Mouse (Mus musculus): Measurements from ENCODE around the gene Sdccag8. TPM values are rescaled to one million over a fixed set of nuclear protein-coding genes. Genes with fewer than 3 reads are reported as not detected.
"Not testable (repeated sequence)": the region's sequence is repeated elsewhere in the genome, so short reads cannot be mapped to it uniquely, and the experiment has no call there.

Gene Sdccag8
- polyA plus RNA-seq, 1 experiment from 2014 or later, result 30.1 TPM

DNA sequence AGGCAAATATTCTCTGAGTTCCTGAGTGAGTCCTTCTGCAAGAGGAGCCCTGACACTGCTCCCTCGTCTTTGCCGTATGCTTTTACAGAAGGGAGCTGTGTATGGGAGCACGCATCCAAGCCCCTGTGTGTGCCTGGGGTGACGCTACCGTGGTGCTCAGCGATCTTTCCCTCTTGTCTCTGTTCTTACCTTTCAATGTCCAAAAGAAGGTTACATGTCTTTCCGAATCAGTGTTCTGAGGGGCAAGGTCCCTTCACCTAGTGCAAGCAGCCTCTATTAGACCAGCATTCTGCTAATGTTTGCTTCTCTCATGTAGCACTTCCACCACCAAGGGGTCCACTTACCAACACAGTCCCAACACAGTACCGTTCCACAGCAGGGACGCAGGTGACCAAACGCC, 117.1 kb downstream of the Sdccag8 start:
- Histone ChIP-seq H3K27ac (replicated peaks) (no peak overlapping the region), H3K4me1 (peaks cover 17% of the 10 kb centered on the region)
- WGBS, result 86% methylated on average over 10 of the region's 10 CpGs

GRCm38 (mm10) chr1:176932320-176932950, 118.0 kb downstream of the Sdccag8 start:
- no peak for ATAC-seq (ENCODE audit: low FRiP score, low read depth)
- 81% methylated on average over 12 of the region's 12 CpGs for WGBS
- H3K4me1 ChIP-seq, result peaks cover 17% of the 10 kb centered on the region

More for the DNA sequence above, 117.1 kb downstream of the Sdccag8 start:
- Histone ChIP-seq H3K4me2 (replicated peaks) (no peak overlapping the region), H3K4me3 (no peak overlapping the region), H3K36me3 (no peaks in the 10 kb centered on the region), H3K9me3 (no peaks in the 10 kb centered on the region), H3K27me3 (peaks cover 6% of the 10 kb centered on the region), H3K9ac (replicated peaks) (no peak overlapping the region)
- ATAC-seq (ENCODE audit: low FRiP score, low read depth), result no peak

DNA sequence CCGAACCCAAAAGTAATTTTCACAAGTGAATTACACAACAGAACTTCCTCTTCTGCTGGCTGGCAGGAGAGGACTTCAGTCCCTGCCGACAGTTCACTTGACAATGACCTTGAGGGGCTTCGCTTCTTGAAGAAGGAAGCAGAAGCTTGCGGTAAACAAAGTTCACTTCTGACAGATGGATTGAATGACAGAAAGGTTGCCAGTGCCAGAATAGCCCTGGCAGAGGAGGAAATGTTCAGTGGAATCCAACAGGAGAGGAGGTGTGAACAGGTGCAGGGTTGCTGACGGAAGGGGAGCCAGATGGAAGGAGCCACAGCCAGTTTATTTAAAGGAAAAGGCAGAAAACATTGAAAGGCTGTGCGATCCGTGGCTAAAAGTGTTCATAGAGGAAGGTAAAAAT, 118.9 kb downstream of the Sdccag8 start:
- Histone ChIP-seq H3K9me3 (no peaks in the 10 kb centered on the region), H3K4me1 (peaks cover 17% of the 10 kb centered on the region), H3K27ac (replicated peaks) (no peak overlapping the region), H3K4me2 (replicated peaks) (no peak overlapping the region), H3K36me3 (no peaks in the 10 kb centered on the region), H3K27me3 (peaks cover 3% of the 10 kb centered on the region; the same call in 1 of the 2 replicates), H3K9ac (replicated peaks) (no peak overlapping the region), H3K4me3 (no peak overlapping the region)
- 72% methylated on average over 7 of the region's 7 CpGs for WGBS
- no peak for ATAC-seq (ENCODE audit: low FRiP score, low read depth)

More at GRCm38 (mm10) chr1:176932320-176932950, 118.0 kb downstream of the Sdccag8 start:
- Histone ChIP-seq H3K27me3 (peaks cover 4% of the 10 kb centered on the region), H3K9ac (replicated peaks) (no peak overlapping the region), H3K36me3 (no peaks in the 10 kb centered on the region), H3K4me3 (no peak overlapping the region), H3K4me2 (replicated peaks) (no peak overlapping the region), H3K27ac (replicated peaks) (no peak overlapping the region), H3K9me3 (no peaks in the 10 kb centered on the region)

DNA sequence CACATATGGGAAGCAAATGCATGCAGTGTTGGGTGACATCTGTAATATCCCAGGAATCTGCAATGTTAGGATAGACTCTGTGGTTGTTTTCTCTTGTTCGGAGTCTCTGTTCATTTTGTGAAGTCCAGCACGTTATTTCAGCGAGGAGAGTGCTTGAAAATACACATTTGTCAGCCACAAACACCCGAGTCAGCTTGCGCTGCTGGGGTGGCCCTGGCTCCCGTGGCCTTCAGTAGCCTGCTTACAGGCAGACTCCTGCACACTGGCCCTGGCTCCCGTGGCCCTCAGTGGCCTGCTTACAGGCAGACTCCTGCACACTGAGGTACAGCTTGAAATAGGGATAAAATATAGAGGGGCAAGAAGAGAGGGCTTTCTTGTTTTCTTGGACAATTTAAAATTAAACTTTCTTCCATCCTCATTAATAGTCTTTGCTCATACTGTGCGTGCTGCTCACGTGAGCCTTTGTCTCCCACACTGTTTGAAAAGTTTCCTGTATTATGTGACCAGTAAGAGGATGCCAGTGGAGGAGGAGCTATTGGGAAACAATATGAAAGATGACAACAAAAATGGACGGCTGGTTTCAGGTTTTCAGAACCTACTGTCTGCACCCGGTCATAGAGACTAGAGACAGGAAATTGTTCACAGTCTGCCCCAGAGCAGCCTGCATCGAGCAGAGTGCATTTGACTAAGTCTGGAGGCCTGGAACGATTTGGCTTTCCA, 119.7 kb downstream of the Sdccag8 start:
- Histone ChIP-seq H3K9ac (replicated peaks) (no peak overlapping the region), H3K36me3 (no peaks in the 10 kb centered on the region), H3K27ac (replicated peaks) (no peak overlapping the region), H3K4me1 (peaks cover 17% of the 10 kb centered on the region), H3K4me2 (replicated peaks) (no peak overlapping the region), H3K27me3 (peaks cover 3% of the 10 kb centered on the region; the same call in 1 of the 2 replicates), H3K9me3 (no peaks in the 10 kb centered on the region), H3K4me3 (no peak overlapping the region)
- 69% methylated on average over 13 of the region's 13 CpGs for WGBS
- no peak for ATAC-seq (ENCODE audit: low FRiP score, low read depth)

- WGBS, result 80% methylated on average over 8 of the region's 8 CpGs
- ATAC-seq (ENCODE audit: low FRiP score, low read depth), result no peak
Observed at GRCm38 (mm10) chr1:176939901-176940341, 125.5 kb downstream of the Sdccag8 start.

DNA sequence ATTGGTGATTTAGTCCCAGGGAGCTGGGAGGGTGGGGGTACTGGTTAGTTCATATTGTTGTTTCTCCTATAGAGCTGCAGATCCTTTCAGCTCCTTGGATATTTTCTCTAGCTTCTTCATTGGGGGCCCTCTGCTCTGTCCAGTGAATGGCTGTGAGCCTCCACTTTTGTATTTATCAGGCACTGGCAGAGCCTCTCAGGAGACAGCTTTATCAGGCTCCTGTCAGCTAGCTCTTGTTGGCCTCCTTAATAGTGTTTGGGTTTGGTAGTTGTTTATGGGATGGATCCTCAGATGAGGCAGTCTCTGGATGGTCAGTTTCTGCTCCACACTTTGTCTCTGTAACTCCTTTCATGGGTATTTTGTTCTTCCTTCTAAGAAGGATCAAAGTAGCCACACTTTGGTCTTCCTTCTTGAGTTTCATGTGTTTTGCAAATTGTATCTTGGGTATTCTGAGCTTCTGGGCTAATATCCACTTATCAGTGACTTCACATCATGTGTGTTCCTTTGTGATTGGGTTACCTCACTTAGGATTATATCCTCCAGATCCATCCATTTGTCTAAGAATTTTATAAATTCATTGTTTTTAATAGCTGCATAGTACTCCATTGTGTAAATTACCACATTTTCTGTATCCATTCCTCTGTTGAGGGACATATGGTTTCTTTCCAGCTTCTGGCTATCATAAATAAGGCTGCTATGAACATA, 127.0 kb downstream of the Sdccag8 start:
- peaks cover 17% of the 10 kb centered on the region for H3K4me1 ChIP-seq
- not testable (repeated sequence) for H3K9me3 ChIP-seq; H3K36me3 ChIP-seq; ATAC-seq (ENCODE audit: low FRiP score, low read depth); H3K27me3 ChIP-seq; H3K9ac ChIP-seq (replicated peaks); H3K27ac ChIP-seq (replicated peaks); H3K4me2 ChIP-seq (replicated peaks); H3K4me3 ChIP-seq

More at GRCm38 (mm10) chr1:176939901-176940341, 125.5 kb downstream of the Sdccag8 start:
- Histone ChIP-seq H3K4me1 (0 out of 2 replicates have a peak, but pooled peaks cover 6% of the 10 kb centered on the region), H3K4me3 (no peak overlapping the region), H3K9ac (replicated peaks) (no peak overlapping the region), H3K4me2 (replicated peaks) (no peak overlapping the region), H3K9me3 (no peaks in the 10 kb centered on the region), H3K27me3 (no peaks in the 10 kb centered on the region), H3K36me3 (no peaks in the 10 kb centered on the region), H3K27ac (replicated peaks) (no peak overlapping the region)

GRCm38 (mm10) chr1:176943126-176943525, 128.7 kb downstream of the Sdccag8 start:
- no peak overlapping the region for H3K4me2 ChIP-seq (replicated peaks)
- H3K36me3 ChIP-seq, result no peaks in the 10 kb centered on the region
- no peak overlapping the region for H3K9ac ChIP-seq (replicated peaks)
- 93% methylated on average over 5 of the region's 5 CpGs for WGBS
- H3K27ac ChIP-seq (replicated peaks), result no peak overlapping the region
- no peaks in the 10 kb centered on the region for H3K27me3 ChIP-seq
- H3K4me1 ChIP-seq, result peaks cover 27% of the 10 kb centered on the region
- no peak overlapping the region for H3K4me3 ChIP-seq
- no peaks in the 10 kb centered on the region for H3K9me3 ChIP-seq
- no peak for ATAC-seq (ENCODE audit: low FRiP score, low read depth)

DNA sequence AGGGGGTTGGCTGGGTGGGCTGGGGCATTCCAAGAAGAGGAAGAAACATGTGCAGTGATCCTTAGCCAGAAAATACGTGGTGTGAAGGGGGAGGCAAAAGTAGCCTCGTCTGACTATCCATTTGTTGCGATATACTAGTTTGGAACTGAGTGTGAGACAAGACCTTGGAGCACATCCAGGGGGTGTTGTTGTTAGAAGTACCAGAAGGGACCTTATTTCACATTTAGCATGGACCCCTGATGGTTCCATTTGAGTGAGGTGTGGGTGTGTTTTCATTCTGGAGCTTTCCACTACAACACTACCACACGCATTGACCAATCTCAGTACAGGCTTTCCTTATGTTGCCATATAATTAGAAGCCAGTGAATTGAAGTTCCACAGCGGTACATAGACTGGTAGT, 129.5 kb downstream of the Sdccag8 start:
- Histone ChIP-seq H3K4me3 (no peak overlapping the region), H3K27ac (replicated peaks) (no peak overlapping the region), H3K36me3 (no peaks in the 10 kb centered on the region), H3K4me2 (replicated peaks) (no peak overlapping the region), H3K27me3 (no peaks in the 10 kb centered on the region), H3K4me1 (peaks cover 31% of the 10 kb centered on the region), H3K9me3 (no peaks in the 10 kb centered on the region), H3K9ac (replicated peaks) (no peak overlapping the region)
- WGBS, result 93% methylated on average over 5 of the region's 5 CpGs
- ATAC-seq (ENCODE audit: low FRiP score, low read depth), result no peak

DNA sequence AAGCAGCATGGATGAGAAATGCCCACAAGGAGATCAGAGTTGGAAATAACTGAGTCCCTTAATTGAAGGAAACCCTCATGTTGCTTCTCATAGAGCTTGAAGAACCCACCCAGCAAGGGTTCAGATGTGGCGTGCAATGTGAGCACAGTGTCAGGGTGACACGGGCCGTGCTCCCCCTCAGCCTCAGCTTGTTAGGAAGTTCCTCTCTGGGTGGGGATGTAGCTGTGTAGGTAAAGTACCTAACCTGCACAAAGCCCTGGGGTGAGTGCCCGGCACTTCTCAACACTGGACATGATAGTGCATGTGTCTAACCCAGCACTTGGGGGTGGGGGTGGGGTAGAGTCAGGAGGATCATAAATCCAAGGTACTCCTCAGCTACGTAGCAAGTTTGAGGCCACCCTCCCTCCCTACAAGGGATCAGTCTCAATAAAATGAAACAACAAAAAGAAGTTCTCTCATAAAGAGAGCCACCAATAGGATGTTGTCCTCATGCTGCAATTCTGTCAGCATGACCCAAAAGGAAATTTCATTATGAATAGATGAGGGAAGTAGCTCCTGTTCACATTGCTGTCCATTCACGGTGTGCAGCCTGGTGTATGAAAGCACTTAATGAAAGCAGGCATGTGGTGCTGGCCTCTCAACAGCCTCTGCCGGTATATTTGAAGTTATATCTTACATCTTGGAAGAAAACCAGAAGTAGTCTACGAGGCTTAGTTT, 130.2 kb downstream of the Sdccag8 start:
- H3K9ac ChIP-seq (replicated peaks), result no peak overlapping the region
- H3K4me3 ChIP-seq, result no peak overlapping the region
- ATAC-seq (ENCODE audit: low FRiP score, low read depth), result no peak
- 76% methylated on average over 8 of the region's 8 CpGs for WGBS
- no peak overlapping the region for H3K4me2 ChIP-seq (replicated peaks)
- no peaks in the 10 kb centered on the region for H3K9me3 ChIP-seq
- H3K4me1 ChIP-seq, result peaks cover 36% of the 10 kb centered on the region
- no peaks in the 10 kb centered on the region for H3K27me3 ChIP-seq
- H3K27ac ChIP-seq (replicated peaks), result no peak overlapping the region
- H3K36me3 ChIP-seq, result no peaks in the 10 kb centered on the region

GRCm38 (mm10) chr1:176945175-176945540, 130.7 kb downstream of the Sdccag8 start:
- Histone ChIP-seq H3K4me3 (no peak overlapping the region), H3K9me3 (no peaks in the 10 kb centered on the region), H3K27ac (replicated peaks) (no peak overlapping the region), H3K36me3 (no peaks in the 10 kb centered on the region), H3K4me2 (replicated peaks) (no peak overlapping the region), H3K9ac (replicated peaks) (no peak overlapping the region), H3K27me3 (no peaks in the 10 kb centered on the region), H3K4me1 (peaks cover 36% of the 10 kb centered on the region)
- 87% methylated on average over 11 of the region's 12 CpGs for WGBS
- ATAC-seq (ENCODE audit: low FRiP score, low read depth), result no peak

DNA sequence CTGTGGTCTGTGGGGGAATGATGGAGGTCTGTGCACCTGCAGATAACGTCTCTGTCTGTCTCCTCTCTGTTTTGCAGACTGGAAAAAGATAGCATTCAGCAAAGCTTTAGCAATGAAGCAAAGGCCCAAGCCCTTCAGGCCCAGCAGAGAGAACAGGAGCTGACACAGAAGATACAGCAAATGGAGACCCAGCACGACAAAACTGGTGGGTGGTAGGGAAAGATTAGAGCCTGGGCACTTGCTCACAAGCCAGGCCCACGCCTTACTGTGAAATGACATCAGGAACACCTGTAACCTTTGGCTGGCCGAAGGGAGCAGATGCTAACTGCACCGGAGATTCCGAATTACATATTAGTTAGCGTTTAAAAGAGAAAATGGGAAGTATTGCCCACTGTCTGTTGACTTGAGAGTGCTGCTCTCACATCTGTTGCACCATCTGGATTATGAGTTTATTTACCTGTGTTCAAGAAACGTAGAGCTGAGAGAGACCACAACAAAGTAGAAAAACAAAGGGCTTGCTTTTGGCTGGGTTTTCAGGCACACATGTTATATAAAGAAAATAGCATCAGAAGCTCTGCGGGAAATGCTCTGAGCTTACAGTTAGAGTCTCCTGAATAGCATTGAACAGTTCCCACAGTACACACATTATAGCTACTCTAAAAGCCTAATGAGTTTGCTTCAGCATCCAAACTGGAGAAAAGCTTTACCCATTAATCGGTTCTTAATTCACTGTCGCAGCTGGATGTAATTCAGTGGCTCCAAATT, 131.8 kb downstream of the Sdccag8 start:
- Histone ChIP-seq H3K27me3 (no peaks in the 10 kb centered on the region), H3K9me3 (no peaks in the 10 kb centered on the region), H3K36me3 (no peaks in the 10 kb centered on the region), H3K4me1 (peaks cover 39% of the 10 kb centered on the region), H3K27ac (replicated peaks) (peak overlapping the region; percentile 56), H3K9ac (replicated peaks) (no peak overlapping the region), H3K4me3 (no peak overlapping the region), H3K4me2 (replicated peaks) (no peak overlapping the region)
- ATAC-seq (ENCODE audit: low FRiP score, low read depth), result no peak
- WGBS, result 77% methylated on average over 11 of the region's 11 CpGs

Data from midbrain, embryonic 12.5 days (tissue).